Mouse (Mus musculus) embryonic facial prominence, embryonic 14.5 days (tissue): ENCODE measurements around the gene Arl13b. TPM values are rescaled to one million over a fixed set of nuclear protein-coding genes. Genes with fewer than 3 reads are reported as not detected.

Experiments
- ATAC-seq: fragments of 200-750 bp; cut with Nextera tagmentation; 2 replicates; pipeline ENCODE4 v1.8.0; 2017; ENCODE audit warnings: low read depth, moderate number of reproducible peaks, moderate TSS enrichment
- DNase-seq: peaks from one replicate; pipeline ENCODE4 v3.0.0-alpha.2; 2015; ENCODE audit warnings: low spot score
- H3K27ac ChIP-seq: fragments of 300-500 bp; sonication (generic); replicated peaks from 2 replicates; pipeline ENCODE4 v1.5.1; 2014; ENCODE audit warnings: low read depth, mild to moderate bottlenecking, low read length, moderate library complexity
- H3K27me3 ChIP-seq: fragments of 300-500 bp; sonication (generic); replicated peaks from 2 replicates; pipeline ENCODE4 v1.6.1; 2014; ENCODE audit warnings: low read length; ENCODE audit not compliant: control insufficient read depth, insufficient read depth
- H3K36me3 ChIP-seq: fragments of 300-500 bp; sonication (generic); 2 replicates; pipeline ENCODE4 v1.6.1; 2014; ENCODE audit warnings: low read length, mixed read lengths; ENCODE audit not compliant: control insufficient read depth, insufficient read depth
- H3K4me1 ChIP-seq: fragments of 300-500 bp; sonication (generic); 2 replicates; pipeline ENCODE4 v1.6.1; 2014; ENCODE audit warnings: antibody characterized with exemption, low read length; ENCODE audit not compliant: control insufficient read depth, insufficient read depth
- H3K4me2 ChIP-seq: fragments of 300-500 bp; sonication (generic); 2 replicates; pipeline ENCODE4 v1.6.1; 2014; ENCODE audit warnings: low read depth, mild to moderate bottlenecking, low read length, moderate library complexity, mixed read lengths
- H3K4me3 ChIP-seq: fragments of 300-500 bp; sonication (generic); 2 replicates; pipeline ENCODE4 v1.5.1; 2014; ENCODE audit warnings: low read depth, mild to moderate bottlenecking, low read length
- H3K9ac ChIP-seq: fragments of 300-500 bp; sonication (generic); 2 replicates; pipeline ENCODE4 v1.6.1; 2014; ENCODE audit warnings: low read depth, mild to moderate bottlenecking, low read length, moderate library complexity, mixed read lengths
- H3K9me3 ChIP-seq: fragments of 300-500 bp; sonication (generic); 2 replicates; pipeline ENCODE4 v1.6.1; 2016; ENCODE audit warnings: low read length; ENCODE audit not compliant: control insufficient read depth
- WGBS: fragments of 180-500 bp; shearing (Covaris S2); extraction: QIAGEN DNeasy Blood & Tissue Kit; methylation state at CpG from one replicate; pipeline ENCODE4 v1.1.7; 2014; 5-methylcytosine and 5-hydroxymethylcytosine counted together
- polyA plus RNA-seq: library from polyadenylated mRNA; unstranded; fragments of >200 nt; fragmentation: Nextera tagmentation; extraction: Ambion mirVana; gene quantifications from 2 replicates; pipeline ENCODE4 v1.2.1, GENCODE M21; 2014

The Arl13b gene
- 22.5 and 23.0 TPM in 2 replicates for polyA plus RNA-seq

- 0% methylated on average over 31 of the region's 52 CpGs for WGBS
- peak; percentile 100 for ATAC-seq
These were observed at the start of gene Arl13b for GRCm38 (mm10) chr16:62846498-62847312. Gene Arl13b (minus strand): TSS chr16:62847040.

GRCm38 (mm10) chr16:62895824-62896223 is 49.0 kb upstream of the Arl13b start:
- H3K9ac ChIP-seq, result no peak overlapping the region
- no peak overlapping the region for H3K4me2 ChIP-seq
- H3K4me1 ChIP-seq, result no peaks in the 10 kb centered on the region
- 92% methylated on average over 3 of the region's 3 CpGs for WGBS
- no peaks in the 10 kb centered on the region for H3K27me3 ChIP-seq
- no peaks in the 10 kb centered on the region for H3K9me3 ChIP-seq
- ATAC-seq, result no peak
- no peak for DNase-seq
- H3K4me3 ChIP-seq, result no peak overlapping the region
- H3K27ac ChIP-seq, result no peak overlapping the region
- H3K36me3 ChIP-seq, result 0 out of 2 replicates have a peak, but pooled peaks cover 5% of the 10 kb centered on the region

More at GRCm38 (mm10) chr16:62846498-62847312, at the start of gene Arl13b:
- Histone ChIP-seq H3K36me3 (no peaks in the 10 kb centered on the region), H3K27ac (peak within 1 kb of the TSS; percentile 67), H3K4me1 (peaks cover 15% of the 10 kb centered on the region), H3K9ac (peak within 1 kb of the TSS; percentile 86), H3K27me3 (no peaks in the 10 kb centered on the region), H3K4me2 (peak within 1 kb of the TSS; percentile 89), H3K9me3 (no peaks in the 10 kb centered on the region), H3K4me3 (peak within 1 kb of the TSS; percentile 77)
- peak; percentile 99 for DNase-seq

DNA sequence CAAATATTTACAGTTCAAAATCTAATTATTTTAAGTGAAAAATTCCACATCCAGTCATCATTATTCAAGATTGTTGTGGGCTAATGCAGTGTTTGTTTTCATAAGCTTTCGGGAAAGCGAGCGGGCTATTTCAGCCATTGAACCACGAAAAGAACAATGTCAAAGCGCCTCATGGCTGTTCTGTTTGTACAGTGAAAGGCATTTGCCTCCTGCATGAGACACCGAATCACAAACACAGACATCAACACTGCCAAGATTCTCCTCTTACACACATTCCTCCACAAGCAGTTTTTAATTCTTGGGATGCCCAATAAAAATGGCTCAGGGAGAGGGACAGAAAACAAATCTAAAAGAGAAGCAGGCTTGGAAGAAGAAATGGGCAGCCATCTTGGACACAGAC is 27.2 kb upstream of the Arl13b start:
- H3K4me1 ChIP-seq, result 0 out of 2 replicates have a peak, but pooled peaks cover 3% of the 10 kb centered on the region
- 62% methylated on average over 6 of the region's 6 CpGs for WGBS
- no peak overlapping the region for H3K9ac ChIP-seq
- 0 out of 2 replicates have a peak, but pooled peaks cover 6% of the 10 kb centered on the region for H3K9me3 ChIP-seq
- H3K27me3 ChIP-seq, result no peaks in the 10 kb centered on the region
- no peak overlapping the region for H3K4me2 ChIP-seq
- H3K4me3 ChIP-seq, result no peak overlapping the region
- no peak overlapping the region for H3K27ac ChIP-seq
- no peaks in the 10 kb centered on the region for H3K36me3 ChIP-seq
- DNase-seq (no peak), ATAC-seq (no peak)

DNA sequence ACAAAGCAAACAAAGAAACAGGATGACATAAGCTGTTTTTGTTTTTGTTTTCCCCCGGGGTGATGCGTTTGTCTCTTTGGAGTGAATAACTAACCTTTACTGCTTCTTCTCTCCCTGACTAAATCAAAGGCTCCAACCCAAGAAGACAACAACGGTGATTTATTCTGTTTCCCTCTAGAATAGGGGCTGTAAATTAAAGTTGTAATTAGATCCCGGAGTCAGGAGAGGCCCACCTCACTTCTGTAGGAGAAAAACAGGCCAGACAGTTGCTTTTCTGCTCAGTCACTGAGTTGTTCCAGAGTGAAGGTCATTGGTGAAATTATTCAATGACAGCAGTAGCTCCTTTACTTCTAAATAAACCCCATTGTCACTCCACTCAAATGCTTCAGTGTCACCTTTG is 26.3 kb upstream of the Arl13b start:
- Histone ChIP-seq H3K4me3 (no peak overlapping the region), H3K27ac (no peak overlapping the region), H3K27me3 (no peaks in the 10 kb centered on the region), H3K9me3 (0 out of 2 replicates have a peak, but pooled peaks cover 6% of the 10 kb centered on the region), H3K4me1 (0 out of 2 replicates have a peak, but pooled peaks cover 3% of the 10 kb centered on the region), H3K4me2 (no peak overlapping the region), H3K36me3 (no peaks in the 10 kb centered on the region), H3K9ac (no peak overlapping the region)
- 61% methylated on average over 4 of the region's 4 CpGs for WGBS
- ATAC-seq, result no peak
- DNase-seq, result no peak

DNA sequence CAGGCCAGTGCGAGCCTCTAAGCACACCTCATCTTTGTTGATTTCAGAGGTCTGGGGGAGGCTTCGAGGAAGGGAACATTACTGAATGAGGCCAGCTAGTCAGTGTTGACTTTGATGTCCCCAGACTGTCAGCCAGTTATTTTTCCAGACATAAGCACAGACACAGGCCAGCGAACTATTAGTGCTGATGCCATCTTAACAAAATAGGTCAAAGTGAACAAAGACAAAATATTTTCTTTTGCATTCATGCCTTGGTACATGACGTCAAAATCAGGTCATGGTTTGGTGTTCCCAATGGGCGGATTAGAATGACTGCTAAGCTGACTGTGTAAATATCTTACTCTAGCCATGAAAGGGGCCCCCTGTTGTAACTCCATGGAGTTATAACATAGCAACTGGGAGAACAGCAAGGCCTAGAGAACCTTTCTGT is 25.9 kb upstream of the Arl13b start:
- H3K9ac ChIP-seq, result no peak overlapping the region
- no peak overlapping the region for H3K4me3 ChIP-seq
- H3K27ac ChIP-seq, result no peak overlapping the region
- H3K36me3 ChIP-seq, result no peaks in the 10 kb centered on the region
- DNase-seq (no peak), ATAC-seq (no peak)
- H3K4me1 ChIP-seq, result 0 out of 2 replicates have a peak, but pooled peaks cover 3% of the 10 kb centered on the region
- H3K27me3 ChIP-seq, result no peaks in the 10 kb centered on the region
- H3K9me3 ChIP-seq, result 0 out of 2 replicates have a peak, but pooled peaks cover 6% of the 10 kb centered on the region
- no peak overlapping the region for H3K4me2 ChIP-seq
- WGBS, result 61% methylated on average over 5 of the region's 5 CpGs

- Histone ChIP-seq H3K27ac (no peak overlapping the region), H3K9me3 (no peaks in the 10 kb centered on the region), H3K4me2 (no peak overlapping the region), H3K4me3 (no peak overlapping the region), H3K36me3 (no peaks in the 10 kb centered on the region), H3K4me1 (peaks cover 3% of the 10 kb centered on the region; the same call in 1 of the 2 replicates), H3K9ac (no peak overlapping the region), H3K27me3 (no peaks in the 10 kb centered on the region)
- WGBS, result 69% methylated on average over 6 of the region's 6 CpGs
- ATAC-seq (no peak), DNase-seq (no peak)
These were observed 14.6 kb upstream of the Arl13b start for GRCm38 (mm10) chr16:62861455-62861854.

GRCm38 (mm10) chr16:62860140-62860539 is 13.3 kb upstream of the Arl13b start:
- 80% methylated on average over 1 of the region's 1 CpGs for WGBS
- Histone ChIP-seq H3K4me3 (no peak overlapping the region), H3K4me1 (peaks cover 3% of the 10 kb centered on the region; the same call in 1 of the 2 replicates), H3K9ac (no peak overlapping the region), H3K4me2 (no peak overlapping the region), H3K36me3 (no peaks in the 10 kb centered on the region), H3K27me3 (no peaks in the 10 kb centered on the region), H3K27ac (no peak overlapping the region), H3K9me3 (no peaks in the 10 kb centered on the region)
- DNase-seq (no peak), ATAC-seq (no peak)

DNA sequence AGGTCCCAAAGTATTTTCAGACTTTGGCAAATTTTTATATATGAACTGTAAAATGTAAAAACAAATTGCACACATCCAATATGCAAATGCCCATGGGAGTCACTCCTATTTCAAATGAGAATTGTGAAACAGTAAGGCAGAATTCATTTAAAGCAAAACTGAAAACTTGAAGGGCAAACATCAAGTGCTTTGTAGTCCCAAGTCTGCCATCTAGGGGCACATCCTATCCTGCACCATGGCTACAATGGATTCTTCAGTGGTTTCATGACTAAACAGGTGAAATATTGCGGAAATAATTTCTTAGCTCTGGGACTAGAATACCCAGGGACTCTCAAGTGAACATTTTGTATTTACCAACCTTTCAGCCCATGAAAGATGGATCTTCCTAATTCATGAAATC is 11.2 kb upstream of the Arl13b start:
- Histone ChIP-seq H3K4me2 (no peak overlapping the region), H3K4me3 (no peak overlapping the region), H3K27ac (no peak overlapping the region), H3K36me3 (no peaks in the 10 kb centered on the region), H3K9me3 (no peaks in the 10 kb centered on the region), H3K9ac (no peak overlapping the region), H3K27me3 (no peaks in the 10 kb centered on the region), H3K4me1 (peaks cover 3% of the 10 kb centered on the region; the same call in 1 of the 2 replicates)
- ATAC-seq (no peak), DNase-seq (no peak)
- WGBS, result 91% methylated on average over 1 of the region's 1 CpGs
